ENCODE assay signal across 18 mouse cellular contexts in genomic region chr2:169647091-169647490, GRCm38 (mm10). TPM values are rescaled to one million over a fixed set of nuclear protein-coding genes. Genes with fewer than 3 reads are reported as not detected.
"Had no signal": no experiment of that assay in that cellular context is flagged by ENCODE, and none has a peak within 500 bp of the region (broad histone marks: within the 10 kb centered on the region; RNA-seq: fewer than 3 reads in every experiment).

No protein-coding gene starts in this region.

- DNase-seq: cerebellum, adult 2 months; cerebellum, adult 9-10 months; cerebellum, adult 9-11 months; embryo, embryonic 11 days; forebrain, postnatal 0 days; gastrocnemius, adult 2 months; gastrocnemius, postnatal 10 days; gastrocnemius, postnatal 14 days; gastrocnemius, postnatal 36 days; heart, adult 11 months; heart, adult 18-20 months; heart, adult 2 months had no signal

RNA-seq across cellular contexts. Expression of gene Tshz2, which starts 14.3 kb away (rescaled TPM):
- total RNA-seq: common myeloid progenitor, adult 5-6 weeks; granulocyte monocyte progenitor cell, adult 5-6 weeks had no signal

RNA-seq across cellular contexts. Expression of gene Gm11011, which starts 59.5 kb away (rescaled TPM):
- total RNA-seq: common myeloid progenitor, adult 5-6 weeks; forebrain, postnatal 0 days; gastrocnemius, adult 18-20 months; gastrocnemius, adult 2 months; gastrocnemius, adult 8-10 months; gastrocnemius, postnatal 10 days; gastrocnemius, postnatal 14 days; gastrocnemius, postnatal 36 days; gastrocnemius, postnatal 4 days; granulocyte monocyte progenitor cell, adult 5-6 weeks; heart, adult 18-20 months; heart, adult 2 months; heart, adult 8-10 months had no signal
